Mouse (Mus musculus) small intestine, adult 10 weeks (tissue): ENCODE results near the gene AA986860. TPM values are rescaled to one million over a fixed set of nuclear protein-coding genes. Genes with fewer than 3 reads are reported as not detected.

Experiments used
- polyA plus RNA-seq: library from polyadenylated mRNA; stranded (reverse); fragments of 350-450 nt; fragmentation: Illumina TruSeq; extraction: RNeasy Lipid Tissue Mini Kit (QIAGEN cat#74804); gene quantifications from one replicate; pipeline ENCODE4 v1.2.3, GENCODE M21; 2014; ENCODE audit warnings: low replicate concordance

Gene AA986860
- polyA plus RNA-seq = 15.9 TPM

GRCm38 (mm10) chr1:130731741-130732337 is at the start of gene AA986860:
AA986860 (plus strand) TSS chr1:130731976.

GRCm38 (mm10) chr1:130715561-130716217 is 16.1 kb upstream of the AA986860 start, which contains the start of gene Gm29427:
Gm29427 (minus strand) TSS chr1:130715799.

DNA sequence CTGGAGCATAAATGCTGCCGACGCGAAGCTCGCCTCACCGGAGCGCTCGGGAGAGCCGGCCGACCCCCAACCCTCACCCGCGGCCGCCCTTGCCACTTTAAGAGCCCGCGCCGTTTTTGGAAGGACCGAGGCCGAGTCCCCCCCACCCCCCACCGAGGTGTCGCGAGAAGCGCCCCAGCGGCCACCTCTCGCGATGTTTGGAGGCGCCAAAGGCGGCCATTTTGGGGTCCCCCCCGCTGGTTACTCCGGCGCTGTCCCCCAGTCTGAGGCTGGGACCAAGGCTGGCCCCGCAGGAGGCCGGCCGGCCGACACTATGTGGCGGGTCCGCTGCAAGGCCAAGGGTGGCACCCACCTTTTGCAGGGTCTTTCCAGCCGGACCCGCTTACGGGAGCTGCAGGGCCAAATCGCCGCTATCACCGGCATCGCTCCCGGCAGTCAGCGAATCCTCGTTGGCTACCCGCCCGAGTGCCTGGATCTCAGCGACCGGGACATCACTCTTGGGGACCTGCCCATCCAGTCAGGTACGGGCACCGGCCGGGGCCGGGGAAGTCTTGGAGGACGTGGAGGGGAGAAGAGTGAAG is 14.4 kb upstream of the AA986860 start, which contains the start of gene Yod1:
TSS of gene Yod1 (plus strand) at position 37 of the 581 bp plus-strand sequence.

GRCm38 (mm10) chr1:130729153-130729552 is 2.6 kb upstream of the AA986860 start, which contains the start of gene Pfkfb2:
Pfkfb2 (minus strand) TSS chr1:130729253.

Other genes starting within 250 kb of the AA986860 start
- gene Zp3r, start 102.4 kb upstream of the AA986860 start, polyA plus RNA-seq = not detected
- 1.9 TPM for gene C4bp, start 70.3 kb upstream of the AA986860 start, polyA plus RNA-seq
- gene Gm29427, start 16.2 kb upstream of the AA986860 start, polyA plus RNA-seq = 1.5 TPM
- gene Yod1, start 14.6 kb upstream of the AA986860 start, polyA plus RNA-seq = 21.0 TPM
- gene Pfkfb2, start 2.7 kb upstream of the AA986860 start, polyA plus RNA-seq = 38.7 TPM
- not detected for gene Fcamr, start 68.9 kb downstream of the AA986860 start, polyA plus RNA-seq
- 3,567 TPM for gene Pigr, start 94.7 kb downstream of the AA986860 start, polyA plus RNA-seq
- 2.6 TPM for gene Fcmr, start 133.7 kb downstream of the AA986860 start, polyA plus RNA-seq
- gene Il24, start 155.5 kb downstream of the AA986860 start, polyA plus RNA-seq = not detected
- gene Il20, start 179.5 kb downstream of the AA986860 start, polyA plus RNA-seq = not detected
- gene Il19, start 208.1 kb downstream of the AA986860 start, polyA plus RNA-seq = not detected